Mouse (Mus musculus) erythroblast, adult 5-6 weeks (primary cell): Measurements from ENCODE around the gene Kcnj15. TPM values are rescaled to one million over a fixed set of nuclear protein-coding genes. Genes with fewer than 3 reads are reported as not detected.

Source experiments
- ATAC-seq: replicated peaks from 2 replicates; pipeline ENCODE4 v1.8.0; 2016; ENCODE audit warnings: moderate number of reproducible peaks, mild to moderate bottlenecking, moderate TSS enrichment, inconsistent platforms; ENCODE audit not compliant: poor library complexity, low FRiP score, severe bottlenecking
- total RNA-seq, 2 experiments: library from RNA; stranded (forward) in 1 of 2; stranded (reverse) in 1 of 2; fragments of 150-400 nt in 1 of 2; fragments of 200-764, 138-1000 nt in 1 of 2; gene quantifications; 2 replicates each; pipeline versions ENCODE4 v1.2.3 to v1.2.4; 2015 to 2017; ENCODE audit warnings: low replicate concordance in 2 of 2

The Kcnj15 gene
- total RNA-seq, 2 experiments from 2014 or later = not detected

DNA sequence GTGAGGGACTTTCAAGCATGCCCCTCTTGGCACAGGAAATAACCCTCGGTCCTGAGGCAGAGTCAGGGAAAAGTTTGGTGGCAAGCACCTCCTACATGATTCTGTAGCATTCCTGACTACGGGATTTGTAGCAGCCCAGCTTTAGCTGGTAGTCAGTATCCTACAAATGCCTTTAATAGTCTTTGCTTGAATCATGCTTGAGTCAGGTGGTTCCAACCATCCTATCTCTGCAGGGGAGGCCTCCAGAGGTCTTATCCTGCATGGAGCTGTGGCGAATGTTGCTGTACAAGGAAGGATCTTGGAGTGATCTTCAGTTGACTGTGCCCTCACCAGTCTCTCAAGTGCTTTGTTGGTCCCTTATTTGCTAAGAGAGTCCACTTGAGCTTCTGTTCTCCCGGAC lies 28.4 kb downstream of the Kcnj15 start:
- ATAC-seq = no peak

DNA sequence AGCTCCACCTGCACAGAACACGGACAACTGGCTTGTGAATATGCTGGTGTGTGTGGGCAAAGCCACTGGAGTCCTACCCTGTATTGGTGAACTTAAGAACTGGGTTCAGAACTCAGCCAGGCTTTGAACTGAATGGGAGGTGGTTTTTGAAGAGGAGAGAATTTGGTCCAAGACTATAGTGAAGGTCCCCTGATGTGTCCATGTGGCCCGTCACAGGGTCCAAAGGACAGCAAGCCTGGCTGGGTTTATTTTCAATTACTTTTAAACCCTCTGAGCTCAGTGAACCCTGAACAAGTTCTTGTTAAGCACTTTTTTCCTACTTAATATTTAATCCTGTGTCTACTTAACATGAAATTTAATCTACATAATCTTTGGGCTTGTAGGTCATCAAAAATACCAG lies 30.3 kb downstream of the Kcnj15 start:
- no peak for ATAC-seq

DNA sequence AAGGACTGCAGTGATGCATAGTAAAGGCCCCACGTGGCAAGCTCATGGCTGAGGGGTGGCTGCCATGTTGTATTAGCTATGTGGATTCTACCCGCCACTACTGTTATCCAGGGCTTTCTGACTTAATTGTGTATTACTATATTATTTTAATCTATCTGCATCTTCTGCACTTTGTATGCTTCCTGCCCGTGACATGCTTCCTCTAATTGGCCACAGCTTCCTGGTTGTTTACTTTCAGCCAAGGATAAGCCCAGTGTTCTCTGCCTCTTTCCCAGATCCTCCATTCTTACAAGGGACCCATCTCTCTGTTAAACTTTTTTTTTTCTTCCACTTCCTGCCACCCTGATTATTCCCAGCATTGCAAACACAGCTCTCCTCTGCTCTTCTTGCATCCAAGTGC lies 32.0 kb downstream of the Kcnj15 start:
- no peak for ATAC-seq

DNA sequence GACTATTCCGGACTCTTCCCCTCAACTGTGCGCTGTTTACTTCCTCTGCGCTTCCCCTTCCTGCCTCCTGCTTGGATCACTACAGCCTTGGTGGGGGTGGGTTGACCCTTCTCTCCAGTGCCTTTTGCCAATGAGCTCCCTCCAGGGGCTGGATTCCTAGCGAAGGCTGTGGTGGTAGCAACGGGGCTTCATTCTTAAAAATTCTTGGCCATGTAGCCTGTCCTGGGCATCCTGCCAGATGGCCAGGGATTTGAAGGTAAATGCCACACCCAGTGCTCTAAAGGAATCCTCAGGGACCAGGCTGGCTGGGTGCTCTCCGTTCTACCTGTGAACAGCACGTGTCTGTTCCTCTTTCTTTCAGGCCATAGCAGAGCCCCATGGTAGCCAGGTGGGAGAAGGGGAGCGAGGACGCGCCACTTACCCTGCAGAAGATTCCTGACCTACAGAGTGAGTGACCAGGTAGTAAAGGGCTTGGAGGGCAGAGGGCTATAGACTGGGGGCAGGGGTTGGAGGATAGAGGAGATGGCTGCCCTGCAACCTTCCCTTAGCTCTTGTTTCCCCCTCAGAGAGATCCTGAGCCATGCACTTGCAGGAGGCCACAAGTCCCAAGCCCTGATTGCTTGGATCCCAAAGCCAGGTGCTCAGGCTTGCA lies 34.2 kb downstream of the Kcnj15 start:
- ATAC-seq = no peak

DNA sequence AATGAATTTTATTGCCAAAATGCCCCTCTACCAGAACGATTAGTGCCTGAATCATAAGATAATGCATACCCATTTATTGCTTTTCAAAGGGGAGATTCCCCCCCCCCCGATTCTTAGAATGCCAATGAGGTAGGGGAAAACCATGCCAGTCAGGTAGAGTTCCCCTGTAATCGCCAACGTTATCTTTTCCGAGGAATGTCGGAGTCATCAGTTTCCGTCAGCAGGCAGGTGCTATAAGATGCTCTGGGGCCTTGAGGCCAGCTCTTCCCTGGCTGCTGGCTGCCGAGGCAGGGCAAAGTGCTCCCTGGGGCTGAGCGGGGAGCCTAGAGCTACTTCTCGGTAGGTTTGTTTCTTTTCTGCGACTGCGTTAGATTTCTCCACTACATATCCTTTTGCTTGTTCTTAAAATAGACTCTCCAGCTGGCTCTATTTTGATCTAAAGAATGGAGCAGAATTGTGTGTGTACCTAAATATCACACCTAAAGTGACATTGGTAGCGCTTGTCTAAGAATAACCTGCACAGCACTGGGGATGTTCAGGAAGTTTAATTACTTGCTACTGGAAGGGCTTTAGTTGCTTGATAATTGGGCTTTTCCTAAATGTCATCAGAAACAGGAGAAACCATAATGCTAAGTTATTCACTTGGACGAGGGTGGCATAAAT lies 35.6 kb downstream of the Kcnj15 start:
- ATAC-seq = no peak

DNA sequence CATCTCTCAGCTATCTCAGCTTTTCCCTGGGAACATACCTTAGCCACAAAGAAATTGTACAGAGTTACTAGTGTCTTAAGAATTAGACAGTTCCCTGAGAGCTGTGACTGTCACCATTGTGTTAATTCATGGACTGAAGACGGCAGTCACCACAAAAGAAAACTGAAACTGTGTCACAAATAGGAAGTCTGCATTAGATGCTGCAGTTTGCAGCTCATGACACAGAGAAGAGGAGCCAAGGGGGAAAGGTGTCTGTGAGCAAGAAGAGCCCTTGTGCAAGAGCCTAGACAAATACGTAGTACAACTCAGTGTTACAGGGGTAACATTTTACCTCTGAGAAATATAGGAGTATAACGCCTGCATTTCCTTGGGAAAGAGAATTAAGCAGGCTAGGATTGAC lies 40.3 kb downstream of the Kcnj15 start:
- ATAC-seq = no peak

DNA sequence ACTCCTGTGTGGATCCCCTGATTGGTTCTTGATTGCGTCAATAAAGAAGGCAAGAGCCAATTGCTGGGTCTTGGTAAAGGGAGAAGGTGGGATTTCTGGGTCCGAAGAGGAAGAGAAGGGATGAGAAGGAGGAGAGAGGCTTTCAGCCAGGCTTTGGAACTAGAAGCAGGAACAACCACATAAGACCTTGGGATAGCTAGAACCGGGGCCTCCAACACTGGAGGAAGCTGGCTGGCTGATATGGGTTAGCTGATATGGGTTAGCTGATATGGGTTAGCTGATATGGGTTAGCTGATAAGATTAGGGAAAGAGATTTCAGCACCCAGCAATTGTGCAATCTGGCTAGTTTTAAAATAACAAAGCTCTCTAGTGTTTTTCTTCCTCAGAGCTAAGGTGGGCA lies 44.3 kb downstream of the Kcnj15 start:
- no peak for ATAC-seq

DNA sequence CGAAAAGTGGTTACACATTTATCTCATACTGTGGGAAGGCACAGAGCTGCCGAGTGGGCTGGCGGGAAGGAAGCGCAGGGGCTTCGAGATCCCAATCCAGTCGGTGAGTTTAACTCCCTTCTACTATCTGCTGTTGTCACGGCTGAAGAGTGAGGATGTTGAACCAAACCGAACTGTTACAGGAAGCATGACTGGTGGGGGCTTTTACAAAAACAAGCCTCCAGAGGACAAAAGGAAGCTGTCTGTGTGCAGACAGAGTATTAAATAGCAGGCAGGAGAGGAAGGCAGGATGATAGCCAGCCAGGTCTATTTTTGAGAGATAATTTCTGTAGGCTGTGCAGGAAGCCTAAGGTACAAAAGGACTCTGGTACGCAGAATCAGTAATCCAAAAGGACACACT lies 46.3 kb downstream of the Kcnj15 start:
- ATAC-seq = no peak

DNA sequence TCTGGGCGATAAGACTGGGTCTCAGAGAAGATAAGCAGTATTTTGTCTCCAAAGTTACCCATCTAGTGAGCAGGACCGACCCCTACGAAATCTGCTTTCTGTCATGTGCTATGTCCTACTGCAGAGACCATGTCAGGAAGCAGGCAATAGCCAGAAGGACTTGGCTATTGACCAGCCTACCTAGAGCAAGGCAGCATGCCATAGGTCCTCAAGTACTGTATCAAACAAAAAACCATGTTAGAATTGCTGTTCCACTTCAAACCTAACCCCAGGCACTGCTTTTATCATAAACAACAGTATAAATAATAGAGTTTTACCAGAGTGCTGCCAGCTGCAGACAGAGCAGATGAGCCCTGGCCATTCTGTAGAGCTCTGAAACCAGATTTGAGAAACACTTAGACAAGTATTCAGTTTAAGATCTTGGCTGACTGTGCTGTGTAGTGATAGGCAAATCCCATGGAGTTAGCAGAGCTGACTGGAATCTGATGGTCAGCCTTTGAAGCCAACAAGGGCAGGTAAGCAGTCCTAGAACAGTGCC lies 50.5 kb downstream of the Kcnj15 start:
- no peak for ATAC-seq

DNA sequence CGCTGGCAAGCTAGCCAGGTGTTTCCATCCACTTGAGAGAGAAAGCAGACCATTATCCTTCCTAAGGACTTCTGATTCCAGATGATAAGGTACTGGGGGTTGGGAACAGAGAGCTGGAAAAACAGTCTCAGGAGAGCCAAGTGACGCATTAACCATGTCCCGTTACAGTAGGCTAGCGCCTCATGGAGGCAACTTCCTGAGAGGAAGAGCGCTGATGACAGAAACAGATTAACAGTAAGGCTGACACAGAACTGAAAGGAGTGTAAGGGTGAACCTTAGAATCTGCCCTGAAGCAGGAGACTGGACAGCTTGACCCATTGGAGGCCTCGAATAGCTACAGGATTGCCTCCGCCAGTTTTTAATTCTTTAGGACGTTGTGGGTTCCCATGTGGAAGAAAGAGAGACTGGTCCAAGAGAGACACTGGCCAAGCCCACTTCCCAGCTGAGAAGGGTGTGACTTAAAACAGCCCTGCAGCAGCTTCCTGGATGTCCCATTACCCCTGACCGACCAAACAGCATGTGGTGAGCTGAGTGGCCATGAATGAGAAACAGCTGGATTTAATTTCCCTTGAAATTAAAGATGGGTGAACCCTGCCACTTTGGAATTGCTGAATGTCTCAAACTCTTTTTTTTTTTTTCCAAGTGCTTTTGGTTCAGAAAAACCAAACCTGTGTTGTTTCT lies 64.7 kb downstream of the Kcnj15 start:
- no peak for ATAC-seq

DNA sequence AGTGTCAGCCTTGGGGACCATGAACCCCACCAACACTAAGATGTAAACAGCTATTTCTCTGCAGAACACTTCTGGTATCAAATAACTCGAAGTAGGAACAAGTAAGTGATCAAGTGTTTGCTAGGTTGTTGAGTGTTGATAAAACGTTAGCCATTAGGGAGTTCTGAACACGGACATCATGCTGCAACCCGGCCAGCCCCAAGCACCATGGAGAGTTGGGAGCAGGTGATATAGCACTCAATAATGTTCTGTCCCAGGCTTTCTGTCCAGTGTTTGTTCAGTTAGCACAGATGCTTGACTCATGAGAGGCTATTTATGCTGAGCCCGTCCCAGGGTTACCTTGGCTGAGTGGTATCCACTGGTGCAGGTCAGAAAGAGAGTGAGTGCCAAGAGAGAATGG lies 74.8 kb downstream of the Kcnj15 start:
- no peak for ATAC-seq

DNA sequence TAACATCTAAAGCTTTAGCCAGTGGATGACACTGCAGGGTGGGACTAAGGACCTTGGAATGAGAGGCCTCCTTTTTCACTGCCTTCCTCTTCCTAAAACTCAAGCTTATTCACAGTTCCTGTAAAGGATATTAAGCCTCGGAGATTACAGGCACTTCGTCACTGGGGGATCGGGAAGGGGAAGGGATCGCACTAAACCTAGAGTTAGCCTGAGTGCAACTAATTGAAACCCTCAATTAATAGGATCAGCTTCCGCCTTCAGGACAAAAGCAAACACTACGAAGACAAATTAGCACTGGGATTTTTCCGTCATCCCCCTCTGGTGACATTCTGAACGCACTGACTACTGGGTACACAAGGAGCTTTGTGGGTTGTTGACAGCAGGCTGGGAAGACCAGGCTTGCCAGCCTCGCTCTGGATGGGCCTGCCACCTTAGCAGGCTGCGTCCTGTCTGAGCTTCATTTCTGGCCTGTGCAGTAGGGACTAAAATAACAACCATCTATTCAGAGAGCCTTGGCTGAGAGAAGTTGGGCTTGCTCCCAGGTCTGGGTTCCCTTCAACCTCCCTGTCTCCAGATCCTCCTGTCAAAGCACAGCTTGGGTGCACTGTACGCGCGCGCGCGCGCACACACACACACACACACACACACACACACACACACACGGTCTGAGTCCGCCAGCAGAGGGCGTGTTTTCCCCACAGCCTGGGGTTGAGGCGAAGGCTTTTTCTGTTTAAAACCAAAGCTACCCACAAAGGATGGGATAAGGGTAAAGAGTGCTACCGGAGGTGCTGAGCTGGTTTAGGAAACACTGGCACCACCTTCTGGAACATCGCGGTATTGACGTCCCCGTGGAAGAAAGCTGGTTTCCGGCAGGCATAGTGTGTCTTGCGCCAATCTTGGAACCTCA lies 83.8 kb downstream of the Kcnj15 start:
- ATAC-seq = no peak

DNA sequence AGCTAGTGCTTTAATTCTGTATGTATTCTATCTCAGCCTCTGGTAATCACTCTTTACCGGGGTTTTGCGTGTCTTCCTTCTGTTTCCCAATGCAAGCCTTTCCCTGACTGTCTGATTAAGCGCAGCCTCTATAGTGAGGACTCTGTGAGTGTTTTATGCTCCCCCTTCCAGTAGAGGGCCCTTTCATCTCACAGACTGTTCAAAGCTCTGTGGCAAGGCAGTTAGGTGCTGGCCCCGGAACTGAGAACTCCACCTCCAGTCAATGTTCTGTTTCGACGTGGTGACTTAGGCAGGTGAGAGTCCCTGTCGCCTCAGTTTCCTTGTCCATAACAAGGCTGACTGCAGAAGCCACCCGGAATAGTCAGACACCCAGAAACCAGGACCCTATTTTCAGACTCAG lies 84.7 kb downstream of the Kcnj15 start:
- ATAC-seq = no peak

DNA sequence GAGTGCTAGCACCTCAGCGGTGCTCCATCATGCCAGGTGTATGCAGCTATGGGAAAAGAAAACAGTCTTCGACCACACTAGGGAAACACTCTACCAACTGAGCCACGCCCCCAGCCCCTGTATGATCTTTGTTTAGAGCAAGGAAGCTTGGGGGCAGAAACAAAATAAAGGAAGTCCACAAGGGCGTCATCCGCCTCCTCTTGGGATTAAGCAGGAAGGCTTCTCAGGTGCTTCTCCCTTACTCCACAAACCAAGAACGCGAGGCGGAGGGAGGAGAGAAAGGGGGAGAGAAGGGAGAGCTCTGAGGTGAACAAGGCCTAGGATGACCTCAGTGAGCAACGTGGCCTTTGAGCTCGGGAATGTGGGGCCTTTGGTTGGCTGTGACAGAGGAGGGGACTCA lies 87.6 kb downstream of the Kcnj15 start:
- ATAC-seq = no peak

DNA sequence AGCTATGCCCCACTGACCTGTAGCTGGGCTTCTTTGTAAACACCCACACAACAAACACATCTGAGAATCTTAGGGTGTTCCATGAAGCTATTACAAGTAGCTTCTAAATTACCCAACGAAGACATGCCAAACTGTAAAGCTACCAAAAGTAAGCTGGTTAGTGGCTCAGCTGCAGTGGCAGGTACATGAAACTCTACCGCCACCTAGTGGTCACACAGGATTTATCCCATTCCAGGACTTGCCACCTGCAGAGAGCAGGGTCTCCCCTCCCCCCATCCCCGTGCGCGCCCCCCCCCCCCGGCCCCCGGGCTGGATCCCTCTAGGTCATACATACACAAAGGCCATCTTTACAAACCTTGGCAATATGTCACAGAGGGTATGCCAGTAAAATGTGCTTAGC lies 88.5 kb downstream of the Kcnj15 start:
- ATAC-seq = peak; percentile 51; the same call in 1 of the 2 replicates

DNA sequence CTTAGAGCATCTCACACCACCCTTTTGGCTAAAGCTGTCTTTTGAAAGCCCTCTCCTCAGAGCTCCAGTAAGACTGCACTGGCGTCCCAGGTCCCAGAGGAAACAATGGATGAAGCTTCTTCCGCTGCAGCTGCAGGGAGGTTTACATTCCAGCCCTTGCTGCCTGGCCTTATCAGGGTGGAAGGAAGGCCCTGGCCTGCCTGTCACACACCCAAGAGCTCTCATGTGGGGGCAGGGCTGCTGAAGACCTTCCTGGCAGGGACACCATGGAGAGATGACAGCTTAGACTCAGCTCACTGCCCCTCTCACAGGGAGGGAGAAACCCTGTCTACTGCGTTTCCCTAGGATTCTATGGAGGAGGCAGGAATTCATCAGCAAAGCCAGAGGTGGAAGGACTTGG lies 89.8 kb downstream of the Kcnj15 start:
- no peak for ATAC-seq

DNA sequence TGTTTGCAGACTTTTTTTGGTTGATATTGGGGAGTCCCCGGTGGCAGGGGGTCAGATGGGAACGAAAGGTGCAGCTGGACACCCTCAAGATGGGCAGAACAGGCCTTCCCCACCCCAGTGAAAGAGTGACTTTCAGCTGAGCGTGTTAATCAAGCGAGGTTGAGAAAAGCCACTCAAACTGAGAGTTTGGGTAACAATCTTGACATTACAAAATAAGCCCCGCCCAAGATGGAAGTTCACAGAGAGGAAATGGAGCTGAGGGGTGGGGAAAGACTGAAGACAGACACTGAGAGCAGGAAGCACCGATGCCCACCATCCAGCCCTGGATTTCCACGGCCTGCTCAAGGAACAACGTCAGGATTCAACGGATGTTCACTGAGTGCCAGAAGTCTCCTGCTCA lies 91.2 kb downstream of the Kcnj15 start:
- ATAC-seq = no peak

DNA sequence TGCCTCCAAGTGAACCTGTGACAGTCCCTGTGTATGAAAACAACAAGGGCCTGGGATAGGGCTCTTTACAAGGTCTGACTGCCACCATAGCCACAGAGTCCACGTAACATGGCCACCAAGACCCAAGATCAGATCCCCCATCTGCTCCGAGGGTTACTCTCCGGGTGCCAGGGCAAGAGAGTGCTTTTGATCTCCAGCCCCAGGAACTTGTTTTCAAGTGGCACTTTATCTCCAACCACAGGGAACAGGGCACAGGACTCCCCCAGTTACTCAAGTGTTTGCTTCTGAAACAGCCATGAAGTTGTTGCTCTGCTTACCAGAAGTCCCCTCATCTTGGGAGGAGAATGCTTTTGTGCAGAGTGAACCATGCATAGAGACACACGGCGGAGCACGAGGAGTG lies 92.0 kb downstream of the Kcnj15 start:
- no peak for ATAC-seq

DNA sequence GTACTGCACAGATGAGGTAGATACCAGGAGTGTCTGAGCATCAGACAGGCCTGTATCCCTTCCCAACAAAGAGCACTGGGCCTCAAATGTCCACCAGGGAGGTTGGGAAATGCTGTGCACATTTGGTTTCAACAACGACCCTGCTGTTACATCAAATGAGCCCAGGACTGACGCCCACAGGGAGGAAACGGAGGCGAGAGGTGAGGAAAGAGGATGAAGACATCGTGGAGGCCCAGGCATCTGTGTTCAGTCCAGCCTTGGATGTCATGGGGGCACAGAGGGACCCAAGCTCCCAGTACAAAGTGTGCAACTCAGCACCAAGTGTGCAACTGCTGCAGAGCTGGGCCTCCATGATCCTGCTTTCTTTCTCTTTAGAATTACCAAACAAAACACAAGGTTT lies 92.4 kb downstream of the Kcnj15 start:
- no peak for ATAC-seq
